Mouse (Mus musculus) small intestine, adult 2 months (tissue): ENCODE results near the gene Prkag1.

Experiments
- CTCF ChIP-seq: fragments of 200-500 bp; IDR thresholded peaks from 2 replicates; pipeline ENCODE4 v1.5.1; 2012; ENCODE audit warnings: low read depth, mild to moderate bottlenecking, control low read depth, inconsistent platforms, low read length, moderate library complexity, mixed read lengths; ENCODE audit not compliant: insufficient replicate concordance, insufficient read length; ENCODE audit errors: extremely low read depth
- POLR2A ChIP-seq: fragments of 200-500 bp; IDR thresholded peaks from 2 replicates; pipeline ENCODE4 v1.6.1; 2012; ENCODE audit warnings: low read depth, mild to moderate bottlenecking, control low read depth, inconsistent platforms, low read length, moderate library complexity

DNA sequence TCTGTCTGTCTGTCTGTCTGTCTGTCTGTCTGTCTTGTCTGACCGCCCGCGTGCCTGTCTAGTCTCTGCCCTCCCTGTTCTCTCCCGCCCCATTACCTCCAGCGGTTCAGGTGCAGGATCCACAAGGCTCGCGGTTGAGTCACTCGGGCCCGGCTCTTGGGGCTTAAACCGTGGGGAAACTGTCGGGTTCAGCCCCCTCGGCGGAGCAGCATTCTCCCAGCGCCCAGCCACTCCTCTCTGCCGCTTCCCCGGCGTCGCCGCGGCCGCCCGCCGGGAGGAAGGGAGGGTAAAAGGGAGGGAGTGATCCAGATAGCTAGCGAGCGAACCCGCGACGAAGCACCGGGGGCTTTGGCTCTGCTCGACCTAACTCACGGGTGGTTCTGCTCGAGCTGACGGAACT lies 53.6 kb downstream of the Prkag1 start, which contains the start of gene Wnt10b:
- TF ChIP-seq CTCF (no peak), POLR2A (no peak)
